Mouse (Mus musculus): ENCODE results near the gene Arhgap23. TPM values are rescaled to one million over a fixed set of nuclear protein-coding genes. Genes with fewer than 3 reads are reported as not detected.

Arhgap23 gene
- polyA plus RNA-seq, 2 experiments: 9.8 to 28.9 TPM

DNA sequence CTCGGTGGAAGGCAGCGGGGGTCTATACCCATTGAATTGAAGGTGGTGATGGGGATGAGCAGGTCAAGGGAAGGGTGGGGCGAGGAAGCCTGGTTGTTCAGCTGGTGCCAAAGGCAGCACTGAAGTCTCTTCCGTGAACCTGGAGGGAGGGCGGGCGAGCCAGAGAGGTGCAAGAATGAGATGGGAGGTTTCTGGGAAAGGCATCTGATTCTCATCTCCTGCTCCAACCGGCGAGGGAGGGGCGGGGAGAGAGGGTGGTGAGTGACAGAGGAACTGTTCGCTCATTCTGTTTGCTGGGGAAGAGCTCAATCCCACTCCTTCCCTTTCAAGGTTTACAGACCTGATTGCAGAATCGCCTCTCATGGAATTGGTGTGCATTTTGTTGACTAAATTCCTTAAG, 21.7 kb upstream of the Arhgap23 start:
- 71% methylated on average over 11 of the region's 11 CpGs for WGBS
- H3K4me3 ChIP-seq (replicated peaks; ENCODE audit: low read length): no peak overlapping the region
- H3K4me1 ChIP-seq (ENCODE audit: control insufficient read depth, insufficient read depth, low read length): no peaks in the 10 kb centered on the region
- no peak overlapping the region for H3K27ac ChIP-seq (replicated peaks; ENCODE audit: low read depth, low read length)
- H3K36me3 ChIP-seq (ENCODE audit: control insufficient read depth, insufficient read depth, low read length): peaks cover 80% of the 10 kb centered on the region
- no peaks in the 10 kb centered on the region for H3K27me3 ChIP-seq (ENCODE audit: control insufficient read depth, insufficient read depth, low read length)
- ATAC-seq (ENCODE audit: low FRiP score, low read depth) (no peak), DNase-seq (ENCODE audit: low spot score) (no peak)
- no peak overlapping the region for H3K4me2 ChIP-seq (replicated peaks; ENCODE audit: low read depth, low read length, severe bottlenecking)
- no peak overlapping the region for H3K9ac ChIP-seq (ENCODE audit: low read depth, low read length, severe bottlenecking)
- no peaks in the 10 kb centered on the region for H3K9me3 ChIP-seq (ENCODE audit: control insufficient read depth, low read length)
- TF ChIP-seq POLR2A (IDR thresholded peaks at IDR 0.05; ENCODE audit: borderline replicate concordance, extremely low read depth, insufficient read depth, insufficient read length): no peak

GRCm38 (mm10) chr11:97394146-97394545, 21.2 kb upstream of the Arhgap23 start:
- Histone ChIP-seq H3K4me3 (replicated peaks; ENCODE audit: low read length) (no peak overlapping the region), H3K9me3 (ENCODE audit: control insufficient read depth, low read length) (no peaks in the 10 kb centered on the region), H3K4me2 (replicated peaks; ENCODE audit: low read depth, low read length, severe bottlenecking) (no peak overlapping the region), H3K4me1 (ENCODE audit: control insufficient read depth, insufficient read depth, low read length) (no peaks in the 10 kb centered on the region), H3K27me3 (ENCODE audit: control insufficient read depth, insufficient read depth, low read length) (no peaks in the 10 kb centered on the region), H3K36me3 (ENCODE audit: control insufficient read depth, insufficient read depth, low read length) (peaks cover 76% of the 10 kb centered on the region), H3K9ac (ENCODE audit: low read depth, low read length, severe bottlenecking) (no peak overlapping the region), H3K27ac (replicated peaks; ENCODE audit: low read depth, low read length) (no peak overlapping the region)
- DNase-seq (ENCODE audit: low spot score) (no peak), ATAC-seq (ENCODE audit: low FRiP score, low read depth) (no peak)
- TF ChIP-seq POLR2A (IDR thresholded peaks at IDR 0.05; ENCODE audit: borderline replicate concordance, extremely low read depth, insufficient read depth, insufficient read length): no peak
- WGBS: 77% methylated on average over 11 of the region's 11 CpGs

DNA sequence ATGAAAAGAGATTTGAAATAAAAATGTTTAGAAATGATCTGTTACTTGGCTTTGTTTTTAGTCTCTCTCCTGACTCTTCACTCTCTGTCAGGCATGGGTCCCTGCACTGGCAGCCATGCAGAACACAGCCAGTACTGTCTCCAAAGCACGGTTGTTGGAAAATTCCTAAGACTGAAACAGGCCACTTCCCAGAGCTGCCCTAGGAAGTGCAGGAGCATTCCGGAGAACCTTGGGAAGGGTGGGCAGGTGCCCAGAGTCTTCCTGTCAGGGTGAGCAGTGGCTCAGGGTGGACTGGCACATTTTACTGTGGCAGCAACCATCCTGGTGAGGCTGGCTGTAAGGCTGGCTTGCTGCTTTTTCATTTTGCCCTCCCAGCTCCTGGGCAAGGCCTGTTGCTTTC, 16.8 kb upstream of the Arhgap23 start:
- no peak for TF ChIP-seq POLR2A (IDR thresholded peaks at IDR 0.05; ENCODE audit: borderline replicate concordance, extremely low read depth, insufficient read depth, insufficient read length)
- DNase-seq (ENCODE audit: low spot score): no peak
- ATAC-seq (ENCODE audit: low FRiP score, low read depth): no peak
- H3K9me3 ChIP-seq (ENCODE audit: control insufficient read depth, low read length): no peaks in the 10 kb centered on the region
- peaks cover 4% of the 10 kb centered on the region; the same call in 1 of the 2 replicates for H3K4me1 ChIP-seq (ENCODE audit: control insufficient read depth, insufficient read depth, low read length)
- H3K4me3 ChIP-seq (replicated peaks; ENCODE audit: low read length): no peak overlapping the region
- H3K36me3 ChIP-seq (ENCODE audit: control insufficient read depth, insufficient read depth, low read length): peaks cover 33% of the 10 kb centered on the region
- no peaks in the 10 kb centered on the region for H3K27me3 ChIP-seq (ENCODE audit: control insufficient read depth, insufficient read depth, low read length)
- no peak overlapping the region for H3K4me2 ChIP-seq (replicated peaks; ENCODE audit: low read depth, low read length, severe bottlenecking)
- H3K27ac ChIP-seq (replicated peaks; ENCODE audit: low read depth, low read length): no peak overlapping the region
- no peak overlapping the region for H3K9ac ChIP-seq (ENCODE audit: low read depth, low read length, severe bottlenecking)
- 77% methylated on average over 2 of the region's 2 CpGs for WGBS

- ATAC-seq (ENCODE audit: low FRiP score, low read depth) (peak; percentile 70), DNase-seq (ENCODE audit: low spot score) (peak; percentile 93)
- H3K27ac ChIP-seq (replicated peaks; ENCODE audit: low read depth, low read length): no peak overlapping the region
- 3% methylated on average over 20 of the region's 23 CpGs for WGBS
- H3K9ac ChIP-seq (ENCODE audit: low read depth, low read length, severe bottlenecking): no peak overlapping the region
- H3K36me3 ChIP-seq (ENCODE audit: control insufficient read depth, insufficient read depth, low read length): peaks cover 17% of the 10 kb centered on the region; the same call in 1 of the 2 replicates
- peaks cover 10% of the 10 kb centered on the region for H3K4me1 ChIP-seq (ENCODE audit: control insufficient read depth, insufficient read depth, low read length)
- no peak for TF ChIP-seq POLR2A (IDR thresholded peaks at IDR 0.05; ENCODE audit: borderline replicate concordance, extremely low read depth, insufficient read depth, insufficient read length)
- H3K4me2 ChIP-seq (replicated peaks; ENCODE audit: low read depth, low read length, severe bottlenecking): peak overlapping the region; percentile 74
- no peaks in the 10 kb centered on the region for H3K9me3 ChIP-seq (ENCODE audit: control insufficient read depth, low read length)
- H3K4me3 ChIP-seq (replicated peaks; ENCODE audit: low read length): peak overlapping the region; percentile 33
- H3K27me3 ChIP-seq (ENCODE audit: control insufficient read depth, insufficient read depth, low read length): no peaks in the 10 kb centered on the region
Observed at GRCm38 (mm10) chr11:97399958-97400710, 15.2 kb upstream of the Arhgap23 start.

- 11% methylated on average over 5 of the region's 6 CpGs for WGBS
- H3K9me3 ChIP-seq (ENCODE audit: control insufficient read depth, low read length): no peaks in the 10 kb centered on the region
- DNase-seq (ENCODE audit: low spot score) (peak; percentile 45), ATAC-seq (ENCODE audit: low FRiP score, low read depth) (no peak)
- no peak overlapping the region for H3K27ac ChIP-seq (replicated peaks; ENCODE audit: low read depth, low read length)
- H3K9ac ChIP-seq (ENCODE audit: low read depth, low read length, severe bottlenecking): no peak overlapping the region
- peaks cover 9% of the 10 kb centered on the region; the same call in 1 of the 2 replicates for H3K36me3 ChIP-seq (ENCODE audit: control insufficient read depth, insufficient read depth, low read length)
- H3K4me3 ChIP-seq (replicated peaks; ENCODE audit: low read length): no peak overlapping the region
- no peak for TF ChIP-seq POLR2A (IDR thresholded peaks at IDR 0.05; ENCODE audit: borderline replicate concordance, extremely low read depth, insufficient read depth, insufficient read length)
- peaks cover 18% of the 10 kb centered on the region for H3K4me1 ChIP-seq (ENCODE audit: control insufficient read depth, insufficient read depth, low read length)
- H3K27me3 ChIP-seq (ENCODE audit: control insufficient read depth, insufficient read depth, low read length): no peaks in the 10 kb centered on the region
- no peak overlapping the region for H3K4me2 ChIP-seq (replicated peaks; ENCODE audit: low read depth, low read length, severe bottlenecking)
Observed at GRCm38 (mm10) chr11:97401082-97401481, 14.3 kb upstream of the Arhgap23 start.

All from limb, embryonic 14.5 days (tissue).